Mouse (Mus musculus): ENCODE results near the gene Arhgap15. TPM values are rescaled to one million over a fixed set of nuclear protein-coding genes. Genes with fewer than 3 reads are reported as not detected.

Gene Arhgap15
- polyA plus RNA-seq, 1 experiment from 2014 or later, result 1.1 TPM

GRCm38 (mm10) chr2:43787141-43787540 lies 38.5 kb downstream of the Arhgap15 start:
- H3K4me2 ChIP-seq (replicated peaks), result no peak overlapping the region
- 44% methylated on average over 12 of the region's 12 CpGs for WGBS
- peak; percentile 71; the same call in 1 of the 2 replicates for ATAC-seq (ENCODE audit: low FRiP score, low read depth)

GRCm38 (mm10) chr2:43788484-43788883 lies 39.9 kb downstream of the Arhgap15 start:
- H3K27ac ChIP-seq, result no peak overlapping the region
- H3K4me2 ChIP-seq (replicated peaks), result peak overlapping the region; percentile 23; the same call in 1 of the 2 replicates
- ATAC-seq (ENCODE audit: low FRiP score, low read depth), result no peak
- H3K9me3 ChIP-seq, result no peaks in the 10 kb centered on the region
- no peaks in the 10 kb centered on the region for H3K36me3 ChIP-seq
- peaks cover 42% of the 10 kb centered on the region for H3K27me3 ChIP-seq
- no peak overlapping the region for H3K9ac ChIP-seq
- H3K4me1 ChIP-seq, result 0 out of 2 replicates have a peak, but pooled peaks cover 7% of the 10 kb centered on the region
- whole genome bisulfite sequencing, result 19% methylated on average over 8 of the region's 8 CpGs
- H3K4me3 ChIP-seq, result no peak overlapping the region

More at GRCm38 (mm10) chr2:43787141-43787540, 38.5 kb downstream of the Arhgap15 start:
- no peak overlapping the region for H3K9ac ChIP-seq
- H3K36me3 ChIP-seq, result no peaks in the 10 kb centered on the region
- peaks cover 46% of the 10 kb centered on the region for H3K27me3 ChIP-seq
- H3K9me3 ChIP-seq, result no peaks in the 10 kb centered on the region
- H3K4me1 ChIP-seq, result 0 out of 2 replicates have a peak, but pooled peaks cover 7% of the 10 kb centered on the region
- no peak overlapping the region for H3K4me3 ChIP-seq
- H3K27ac ChIP-seq, result no peak overlapping the region

- Histone ChIP-seq H3K27me3 (peaks cover 32% of the 10 kb centered on the region), H3K4me3 (no peak overlapping the region), H3K4me2 (replicated peaks) (no peak overlapping the region), H3K4me1 (0 out of 2 replicates have a peak, but pooled peaks cover 7% of the 10 kb centered on the region), H3K36me3 (no peaks in the 10 kb centered on the region), H3K27ac (no peak overlapping the region), H3K9ac (no peak overlapping the region), H3K9me3 (no peaks in the 10 kb centered on the region)
- 60% methylated on average over 6 of the region's 6 CpGs for WGBS
- ATAC-seq (ENCODE audit: low FRiP score, low read depth), result no peak
Observed at GRCm38 (mm10) chr2:43790049-43790693, 41.5 kb downstream of the Arhgap15 start.

GRCm38 (mm10) chr2:43791575-43791974 lies 43.0 kb downstream of the Arhgap15 start:
- Histone ChIP-seq H3K36me3 (no peaks in the 10 kb centered on the region), H3K4me2 (replicated peaks) (no peak overlapping the region), H3K9ac (no peak overlapping the region), H3K4me1 (0 out of 2 replicates have a peak, but pooled peaks cover 7% of the 10 kb centered on the region), H3K4me3 (no peak overlapping the region), H3K27me3 (peaks cover 25% of the 10 kb centered on the region), H3K9me3 (no peaks in the 10 kb centered on the region), H3K27ac (no peak overlapping the region)
- WGBS, result 67% methylated on average over 6 of the region's 6 CpGs
- no peak for ATAC-seq (ENCODE audit: low FRiP score, low read depth)

- 76% methylated on average over 3 of the region's 3 CpGs for WGBS
- Histone ChIP-seq H3K4me2 (replicated peaks) (no peak overlapping the region), H3K27me3 (peaks cover 18% of the 10 kb centered on the region), H3K4me1 (0 out of 2 replicates have a peak, but pooled peaks cover 7% of the 10 kb centered on the region), H3K9me3 (no peaks in the 10 kb centered on the region), H3K27ac (no peak overlapping the region), H3K9ac (no peak overlapping the region), H3K36me3 (no peaks in the 10 kb centered on the region), H3K4me3 (no peak overlapping the region)
- no peak for ATAC-seq (ENCODE audit: low FRiP score, low read depth)
Observed at GRCm38 (mm10) chr2:43793105-43793504, 44.5 kb downstream of the Arhgap15 start.

- no peak overlapping the region for H3K27ac ChIP-seq
- H3K9ac ChIP-seq, result no peak overlapping the region
- H3K4me1 ChIP-seq, result no peaks in the 10 kb centered on the region
- ATAC-seq (ENCODE audit: low FRiP score, low read depth), result no peak
- no peak overlapping the region for H3K4me3 ChIP-seq
- peaks cover 7% of the 10 kb centered on the region; the same call in 1 of the 2 replicates for H3K27me3 ChIP-seq
- no peak overlapping the region for H3K4me2 ChIP-seq (replicated peaks)
- 91% methylated on average over 5 of the region's 5 CpGs for WGBS
- H3K9me3 ChIP-seq, result no peaks in the 10 kb centered on the region
- no peaks in the 10 kb centered on the region for H3K36me3 ChIP-seq
Observed at GRCm38 (mm10) chr2:43794700-43795099, 46.1 kb downstream of the Arhgap15 start.

- Histone ChIP-seq H3K27ac (no peak overlapping the region), H3K27me3 (no peaks in the 10 kb centered on the region), H3K9me3 (no peaks in the 10 kb centered on the region), H3K4me3 (no peak overlapping the region), H3K36me3 (no peaks in the 10 kb centered on the region), H3K4me2 (replicated peaks) (no peak overlapping the region), H3K4me1 (no peaks in the 10 kb centered on the region), H3K9ac (no peak overlapping the region)
- WGBS, result 92% methylated on average over 4 of the region's 4 CpGs
- ATAC-seq (ENCODE audit: low FRiP score, low read depth), result no peak
Observed at GRCm38 (mm10) chr2:43796448-43796847, 47.8 kb downstream of the Arhgap15 start.

GRCm38 (mm10) chr2:43805960-43806744 lies 57.5 kb downstream of the Arhgap15 start:
- WGBS, result 74% methylated on average over 4 of the region's 4 CpGs

GRCm38 (mm10) chr2:43815896-43816787 lies 67.5 kb downstream of the Arhgap15 start:
- Histone ChIP-seq H3K4me1 (no peaks in the 10 kb centered on the region), H3K4me2 (replicated peaks) (no peak overlapping the region), H3K4me3 (no peak overlapping the region), H3K27ac (no peak overlapping the region), H3K27me3 (no peaks in the 10 kb centered on the region), H3K9ac (no peak overlapping the region), H3K9me3 (no peaks in the 10 kb centered on the region), H3K36me3 (no peaks in the 10 kb centered on the region)
- ATAC-seq (ENCODE audit: low FRiP score, low read depth), result no peak
- WGBS, result 85% methylated on average over 12 of the region's 12 CpGs

More at GRCm38 (mm10) chr2:43805960-43806744, 57.5 kb downstream of the Arhgap15 start:
- ATAC-seq (ENCODE audit: low FRiP score, low read depth), result no peak
- no peak overlapping the region for H3K4me2 ChIP-seq (replicated peaks)
- H3K36me3 ChIP-seq, result no peaks in the 10 kb centered on the region
- H3K4me3 ChIP-seq, result no peak overlapping the region
- H3K9me3 ChIP-seq, result no peaks in the 10 kb centered on the region
- no peak overlapping the region for H3K27ac ChIP-seq
- no peaks in the 10 kb centered on the region for H3K4me1 ChIP-seq
- no peaks in the 10 kb centered on the region for H3K27me3 ChIP-seq
- no peak overlapping the region for H3K9ac ChIP-seq

GRCm38 (mm10) chr2:43816788-43817581 lies 68.4 kb downstream of the Arhgap15 start:
- WGBS, result 83% methylated on average over 8 of the region's 8 CpGs
- H3K9me3 ChIP-seq, result no peaks in the 10 kb centered on the region

GRCm38 (mm10) chr2:43835931-43836330 lies 87.3 kb downstream of the Arhgap15 start:
- no peaks in the 10 kb centered on the region for H3K4me1 ChIP-seq
- no peak for ATAC-seq (ENCODE audit: low FRiP score, low read depth)
- no peak overlapping the region for H3K27ac ChIP-seq
- no peaks in the 10 kb centered on the region for H3K9me3 ChIP-seq
- H3K36me3 ChIP-seq, result no peaks in the 10 kb centered on the region
- no peak overlapping the region for H3K9ac ChIP-seq
- H3K27me3 ChIP-seq, result no peaks in the 10 kb centered on the region
- WGBS, result 79% methylated on average over 5 of the region's 5 CpGs
- H3K4me3 ChIP-seq, result no peak overlapping the region
- no peak overlapping the region for H3K4me2 ChIP-seq (replicated peaks)

More at GRCm38 (mm10) chr2:43816788-43817581, 68.4 kb downstream of the Arhgap15 start:
- Histone ChIP-seq H3K4me2 (replicated peaks) (no peak overlapping the region), H3K27ac (no peak overlapping the region), H3K27me3 (no peaks in the 10 kb centered on the region), H3K4me1 (no peaks in the 10 kb centered on the region), H3K4me3 (no peak overlapping the region), H3K9ac (no peak overlapping the region), H3K36me3 (no peaks in the 10 kb centered on the region)
- ATAC-seq (ENCODE audit: low FRiP score, low read depth), result no peak
